Mouse (Mus musculus) ES-E14 (cell line): ENCODE results near the gene Utrn. TPM values are rescaled to one million over a fixed set of nuclear protein-coding genes. Genes with fewer than 3 reads are reported as not detected.

Source experiments
- DNase-seq: peaks from one replicate; pipeline ENCODE4 v3.0.0-alpha.2; 2013; ENCODE audit warnings: low read depth, low spot score
- H3K27ac ChIP-seq: 2 replicates; pipeline ENCODE4 v1.5.1; 2012; ENCODE audit warnings: low read depth, mild to moderate bottlenecking, low read length, moderate library complexity, mixed read lengths; ENCODE audit not compliant: poor library complexity, insufficient read depth, severe bottlenecking
- H3K36me3 ChIP-seq: 2 replicates; pipeline ENCODE4 v1.6.1; 2012; ENCODE audit warnings: mild to moderate bottlenecking, low read length, moderate library complexity, mixed read lengths; ENCODE audit not compliant: control insufficient read depth, poor library complexity, insufficient read depth, severe bottlenecking
- H3K4me1 ChIP-seq, 2 experiments: fragments of 150-350 bp in 1 of 2; sonication (generic) in 1 of 2; 2 replicates each; pipeline ENCODE4 v1.6.1; 2012; ENCODE audit warnings: low read length in 2 of 2, mild to moderate bottlenecking in 1 of 2, mixed read lengths in 1 of 2; ENCODE audit not compliant: control insufficient read depth in 2 of 2, insufficient read depth in 2 of 2, poor library complexity in 1 of 2
- H3K4me3 ChIP-seq, 2 experiments: fragments of 150-350 bp in 1 of 2; sonication (generic) in 1 of 2; 2 replicates each; pipeline ENCODE4 v1.5.1; 2012; ENCODE audit warnings: low read length in 2 of 2, low read depth in 1 of 2, mild to moderate bottlenecking in 1 of 2, mixed read lengths in 1 of 2; ENCODE audit not compliant: insufficient read depth in 1 of 2, poor library complexity in 1 of 2, severe bottlenecking in 1 of 2
- H3K9ac ChIP-seq: 2 replicates; pipeline ENCODE4 v1.6.1; 2012; ENCODE audit warnings: low read depth, mild to moderate bottlenecking, low read length, mixed read lengths; ENCODE audit not compliant: poor library complexity, insufficient read depth, severe bottlenecking
- H3K9me3 ChIP-seq: fragments of 150-350 bp; sonication (generic); 2 replicates; pipeline ENCODE4 v1.6.1; 2012; ENCODE audit warnings: low read depth, mild to moderate bottlenecking, low read length; ENCODE audit not compliant: control insufficient read depth, insufficient read depth
- CHD2 ChIP-seq: IDR thresholded peaks from 2 replicates; pipeline ENCODE4 v1.6.1; 2014; ENCODE audit warnings: mild to moderate bottlenecking, low read depth, low read length, inconsistent platforms
- HCFC1 ChIP-seq: IDR thresholded peaks from 2 replicates; pipeline ENCODE4 v1.6.1; 2012; ENCODE audit warnings: low read length, inconsistent platforms, borderline replicate concordance; ENCODE audit not compliant: insufficient read depth
- MAFK ChIP-seq: IDR thresholded peaks from 2 replicates; pipeline ENCODE4 v1.6.1; 2014; ENCODE audit warnings: mild to moderate bottlenecking, low read depth, low read length, inconsistent platforms; ENCODE audit not compliant: insufficient read depth
- ZC3H11A ChIP-seq: IDR thresholded peaks from 2 replicates; pipeline ENCODE4 v1.6.1; 2012; ENCODE audit warnings: low read depth, mild to moderate bottlenecking, inconsistent platforms, low read length, borderline replicate concordance
- ZNF384 ChIP-seq: IDR thresholded peaks from 2 replicates; pipeline ENCODE4 v1.6.1; 2012; ENCODE audit warnings: low read depth, low read length, inconsistent platforms
- in situ Hi-C, 2 experiments: fragments of 600-800 bp; cut with MboI; formaldehyde crosslinking; loops; one replicate each; pipeline ENCODE4 v1.15.1; 2025; ENCODE audit warnings: low sequenced_read_pairs in 2 of 2, inconsistent platforms in 1 of 2; ENCODE audit not compliant: unreplicated experiment in 2 of 2
- total RNA-seq: library from RNA; depleted of rRNA; stranded (reverse); fragments of 300-350 nt; gene quantifications from 2 replicates; pipeline ENCODE4 v1.2.3, GENCODE M21; 2012

The Utrn gene
- total RNA-seq, 1 experiment = 66.9 TPM

- in situ Hi-C loops = no loop called here
- no peak for TF ChIP-seq HCFC1
- TF ChIP-seq ZNF384 = no peak
- TF ChIP-seq ZC3H11A = no peak
- no peak for TF ChIP-seq CHD2
- TF ChIP-seq MAFK = no peak
- H3K27ac ChIP-seq = no peak overlapping the region
- peaks cover 8 to 13% of the 10 kb centered on the region in 2 experiments for H3K4me1 ChIP-seq
- no peak overlapping the region for H3K9ac ChIP-seq
- no peaks in the 10 kb centered on the region for H3K36me3 ChIP-seq
- no peaks in the 10 kb centered on the region for H3K9me3 ChIP-seq
- DNase-seq = no peak
- no peak overlapping the region for H3K4me3 ChIP-seq
These were observed 310.4 kb downstream of the Utrn start for GRCm38 (mm10) chr10:12558810-12559209.

- Histone ChIP-seq H3K4me3 (no peak overlapping the region), H3K27ac (no peak overlapping the region), H3K36me3 (no peaks in the 10 kb centered on the region), H3K4me1 (peaks cover 14 to 20% of the 10 kb centered on the region in 2 experiments), H3K9ac (no peak overlapping the region; the same call in 1 of the 2 replicates), H3K9me3 (no peaks in the 10 kb centered on the region)
- in situ Hi-C loops = no loop called here
- no peak for DNase-seq
- TF ChIP-seq ZC3H11A (no peak), HCFC1 (no peak), MAFK (no peak), CHD2 (no peak), ZNF384 (no peak)
These were observed 315.0 kb downstream of the Utrn start for GRCm38 (mm10) chr10:12554090-12554718.

DNA sequence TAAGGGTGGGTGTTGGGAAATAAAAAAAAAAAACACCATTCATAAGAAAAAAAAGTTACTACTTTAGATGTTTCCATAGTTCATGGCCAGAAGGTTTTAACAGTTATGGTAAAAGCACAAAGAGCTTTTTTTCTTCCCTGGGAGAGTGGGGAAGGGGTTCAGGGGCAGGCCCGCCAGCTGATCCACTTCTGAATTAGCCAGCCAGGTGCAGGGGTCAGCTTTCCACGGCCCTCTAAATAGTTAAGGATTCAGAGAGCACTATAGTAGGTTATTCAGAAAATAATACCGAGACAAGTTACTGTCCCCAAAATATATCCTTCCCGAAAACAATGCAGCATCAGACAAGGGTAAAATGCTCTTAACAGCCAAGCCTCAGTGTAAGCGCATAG is 316.3 kb downstream of the Utrn start:
- TF ChIP-seq MAFK (no peak), CHD2 (no peak)
- Histone ChIP-seq H3K9me3 (no peaks in the 10 kb centered on the region), H3K27ac (peak overlapping the region; percentile 49; the same call in 1 of the 2 replicates), H3K4me1 (peaks cover 14 to 20% of the 10 kb centered on the region in 2 experiments), H3K4me3 (no peak overlapping the region), H3K9ac (no peak overlapping the region), H3K36me3 (no peaks in the 10 kb centered on the region)
- DNase-seq = no peak
- in situ Hi-C loops = no loop called here

DNA sequence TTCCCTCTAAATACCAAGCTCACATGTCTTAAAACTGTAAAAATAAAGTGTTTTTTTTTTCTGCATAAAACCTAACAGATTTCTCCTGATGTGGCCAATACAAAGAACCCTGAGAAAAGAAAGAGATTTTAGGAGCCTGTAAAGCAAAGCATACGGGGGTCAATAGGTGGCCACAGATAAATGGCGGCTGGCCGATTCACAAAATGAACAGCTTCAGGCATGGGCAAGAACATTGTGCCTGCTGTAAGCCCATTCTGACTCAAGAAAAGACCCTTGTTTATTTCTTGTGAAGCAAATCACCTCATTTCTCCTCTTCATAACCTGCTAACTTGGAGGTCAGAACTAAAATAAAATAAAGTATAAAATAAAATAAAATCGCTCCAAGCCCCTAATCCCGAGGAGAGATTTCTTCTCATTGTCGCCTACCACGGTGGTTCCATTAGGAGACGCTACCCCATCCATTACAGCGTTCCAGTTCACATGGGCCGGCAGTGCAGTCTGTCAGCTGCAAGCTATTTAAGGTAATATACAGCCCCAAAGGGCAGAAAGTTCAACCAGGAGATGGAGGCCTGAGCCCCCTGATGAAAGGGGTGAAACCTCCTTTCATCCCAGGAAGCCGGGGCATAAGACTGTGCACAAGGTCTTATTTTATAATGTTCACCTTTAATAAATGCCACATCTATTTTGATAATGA is 316.8 kb downstream of the Utrn start:
- TF ChIP-seq HCFC1 (no peak), MAFK (no peak), ZC3H11A (no peak), CHD2 (no peak), ZNF384 (no peak)
- Histone ChIP-seq H3K4me3 (no peak overlapping the region), H3K4me1 (peaks cover 14 to 20% of the 10 kb centered on the region in 2 experiments), H3K27ac (peak overlapping the region; percentile 48; the same call in 1 of the 2 replicates), H3K9ac (no peak overlapping the region), H3K36me3 (no peaks in the 10 kb centered on the region), H3K9me3 (no peaks in the 10 kb centered on the region)
- no peak for DNase-seq
- in situ Hi-C loops = no loop called here

DNA sequence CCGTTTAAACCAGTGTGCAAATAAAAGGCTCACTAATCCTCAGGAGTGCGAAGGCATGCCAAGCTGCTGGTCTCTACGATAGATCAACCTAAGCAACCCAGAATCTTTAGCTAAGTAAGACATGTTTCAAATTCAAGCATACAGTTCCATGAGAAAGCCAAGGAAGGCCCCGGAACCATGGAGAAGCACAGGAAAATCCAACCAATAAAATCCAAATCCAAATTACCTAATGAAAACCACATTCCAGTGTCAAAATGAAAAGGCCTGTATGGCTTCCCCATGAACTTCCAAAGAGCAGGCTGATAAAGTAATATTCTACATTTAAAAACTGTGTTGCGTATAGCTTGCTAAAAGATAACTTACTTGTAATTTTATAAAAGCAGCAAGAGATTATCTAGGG is 317.4 kb downstream of the Utrn start:
- H3K9ac ChIP-seq = no peak overlapping the region
- TF ChIP-seq HCFC1 = no peak
- TF ChIP-seq ZC3H11A = no peak
- no peak for TF ChIP-seq CHD2
- no peak for TF ChIP-seq MAFK
- no peak for TF ChIP-seq ZNF384
- H3K27ac ChIP-seq = no peak overlapping the region
- H3K4me3 ChIP-seq = no peak overlapping the region
- H3K36me3 ChIP-seq = no peaks in the 10 kb centered on the region
- H3K4me1 ChIP-seq = peaks cover 17 to 20% of the 10 kb centered on the region in 2 experiments
- DNase-seq = no peak
- H3K9me3 ChIP-seq = no peaks in the 10 kb centered on the region
- in situ Hi-C loops = no loop called here
